Mouse (Mus musculus) MEL (cell line): ENCODE measurements around the gene Sbk3. TPM values are rescaled to one million over a fixed set of nuclear protein-coding genes. Genes with fewer than 3 reads are reported as not detected.

Experiments used
- DNase-seq: peaks from one replicate; pipeline ENCODE4 v3.0.0; 2011; ENCODE audit warnings: low read depth, low spot score
- H3K27ac ChIP-seq: 2 replicates; pipeline ENCODE4 v1.5.1; 2012; ENCODE audit warnings: low read depth, mild to moderate bottlenecking, control low read depth, low read length, moderate library complexity; ENCODE audit not compliant: control insufficient read depth
- H3K27me3 ChIP-seq, 2 experiments: fragments of 150-350 bp in 1 of 2; sonication (generic) in 1 of 2; 2 replicates each; pipeline ENCODE4 v1.6.1; 2012; ENCODE audit warnings: low read length in 2 of 2, mild to moderate bottlenecking in 2 of 2, improper control_type of control experiment in 1 of 2, moderate library complexity in 1 of 2; ENCODE audit not compliant: insufficient read depth in 2 of 2, control insufficient read depth in 1 of 2
- H3K36me3 ChIP-seq, 2 experiments: 2 replicates each; pipeline ENCODE4 v1.6.1; 2012 to 2014; ENCODE audit warnings: low read length in 2 of 2, improper control_type of control experiment in 1 of 2, inconsistent platforms in 1 of 2, mild to moderate bottlenecking in 1 of 2; ENCODE audit not compliant: insufficient read depth in 2 of 2, control insufficient read depth in 1 of 2
- H3K4me1 ChIP-seq, 2 experiments: fragments of 150-350 bp in 1 of 2; sonication (generic) in 1 of 2; 2 replicates each; pipeline ENCODE4 v1.6.1; 2012; ENCODE audit warnings: low read length in 2 of 2, improper control_type of control experiment in 1 of 2, mild to moderate bottlenecking in 1 of 2; ENCODE audit not compliant: insufficient read depth in 2 of 2, control insufficient read depth in 1 of 2
- H3K4me3 ChIP-seq, 2 experiments: fragments of 150-350 bp in 1 of 2; sonication (generic) in 1 of 2; 2 replicates each; pipeline ENCODE4 v1.5.1; 2012; ENCODE audit warnings: low read depth in 2 of 2, low read length in 2 of 2, mild to moderate bottlenecking in 2 of 2, moderate library complexity in 2 of 2, control low read depth in 1 of 2, improper control_type of control experiment in 1 of 2; ENCODE audit not compliant: control insufficient read depth in 1 of 2, insufficient read depth in 1 of 2
- H3K79me2 ChIP-seq: 2 replicates; pipeline ENCODE4 v1.6.1; 2012; ENCODE audit warnings: mild to moderate bottlenecking, low read length, moderate library complexity; ENCODE audit not compliant: control insufficient read depth, poor library complexity, insufficient read depth
- H3K9ac ChIP-seq: 2 replicates; pipeline ENCODE4 v1.6.1; 2012; ENCODE audit warnings: low read depth, mild to moderate bottlenecking, control low read depth, low read length, moderate library complexity; ENCODE audit not compliant: control insufficient read depth, poor library complexity, severe bottlenecking
- H3K9me3 ChIP-seq: fragments of 150-350 bp; sonication (generic); replicated peaks from 2 replicates; pipeline ENCODE4 v1.6.1; 2012; ENCODE audit warnings: mild to moderate bottlenecking, low read length, improper control_type of control experiment, moderate library complexity; ENCODE audit not compliant: insufficient read depth
- BHLHE40 ChIP-seq: IDR thresholded peaks from 2 replicates; pipeline ENCODE4 v1.6.1; 2012; ENCODE audit warnings: low read depth, mild to moderate bottlenecking, inconsistent platforms, low read length, improper control_type of control experiment, borderline replicate concordance
- CHD1 ChIP-seq: IDR thresholded peaks from 2 replicates; pipeline ENCODE4 v1.6.1; 2012; ENCODE audit warnings: low read depth, mild to moderate bottlenecking, inconsistent platforms, low read length, improper control_type of control experiment
- CTCF ChIP-seq, 3 experiments: IDR thresholded peaks in 2 of 3; conservative IDR thresholded peaks in 1 of 3; 2 replicates each; pipeline ENCODE4 v1.5.1; 2011 to 2012; ENCODE audit warnings: low read length in 3 of 3, low read depth in 2 of 3, mild to moderate bottlenecking in 2 of 3, improper control_type of control experiment in 1 of 3, inconsistent platforms in 1 of 3, mixed read lengths in 1 of 3, moderate library complexity in 1 of 3; ENCODE audit not compliant: control insufficient read depth in 1 of 3, insufficient read depth in 1 of 3, poor library complexity in 1 of 3, severe bottlenecking in 1 of 3
- ELF1 ChIP-seq: IDR thresholded peaks from 2 replicates; pipeline ENCODE4 v1.6.1; 2014; ENCODE audit warnings: low read depth, mild to moderate bottlenecking, inconsistent platforms, low read length, improper control_type of control experiment, moderate library complexity
- JUND ChIP-seq: IDR thresholded peaks from 2 replicates; pipeline ENCODE4 v1.6.1; 2011; ENCODE audit warnings: low read depth, mild to moderate bottlenecking, improper control_type of control experiment, low read length
- MAFK ChIP-seq: IDR thresholded peaks from 2 replicates; pipeline ENCODE4 v1.6.1; 2011; ENCODE audit warnings: low read depth, mild to moderate bottlenecking, low read length, improper control_type of control experiment, borderline replicate concordance
- MXI1 ChIP-seq: IDR thresholded peaks from 2 replicates; pipeline ENCODE4 v1.6.1; 2011; ENCODE audit warnings: mild to moderate bottlenecking, low read depth, low read length, improper control_type of control experiment
- POLR2AphosphoS2 ChIP-seq: IDR thresholded peaks from 2 replicates; pipeline ENCODE4 v1.6.1; 2011; ENCODE audit warnings: low read length, improper control_type of control experiment
- POLR2AphosphoS5 ChIP-seq: IDR thresholded peaks from 2 replicates; pipeline ENCODE4 v1.6.1; 2012; ENCODE audit warnings: low read depth, borderline replicate concordance, mild to moderate bottlenecking, inconsistent platforms, low read length, moderate library complexity, mixed read lengths
- RAD21 ChIP-seq: IDR thresholded peaks from 2 replicates; pipeline ENCODE4 v1.6.1; 2011; ENCODE audit warnings: mild to moderate bottlenecking, low read depth, low read length, improper control_type of control experiment
- USF1 ChIP-seq: IDR thresholded peaks from 2 replicates; pipeline ENCODE4 v1.6.1; 2014; ENCODE audit warnings: low read depth, mild to moderate bottlenecking, inconsistent platforms, low read length, improper control_type of control experiment, moderate library complexity
- USF2 ChIP-seq, 2 experiments: IDR thresholded peaks; 2 replicates each; pipeline ENCODE4 v1.6.1; 2011 to 2012; ENCODE audit warnings: improper control_type of control experiment in 2 of 2, low read length in 2 of 2, borderline replicate concordance in 1 of 2, inconsistent platforms in 1 of 2, low read depth in 1 of 2, mild to moderate bottlenecking in 1 of 2; ENCODE audit not compliant: insufficient read depth in 1 of 2
- ZNF384 ChIP-seq: IDR thresholded peaks from 2 replicates; pipeline ENCODE4 v1.6.1; 2012; ENCODE audit warnings: low read depth, mild to moderate bottlenecking, inconsistent platforms, low read length, improper control_type of control experiment
- polyA plus RNA-seq, 2 experiments: library from polyadenylated mRNA; stranded (reverse) in 1 of 2; unstranded in 1 of 2; fragments of >175 nt in 1 of 2; fragments of >200 nt in 1 of 2; gene quantifications; 2 replicates each; pipeline versions ENCODE4 v1.2.1 to v1.2.4; 2012; ENCODE audit warnings: low replicate concordance in 2 of 2, low read depth in 1 of 2; ENCODE audit not compliant: insufficient read length in 2 of 2, insufficient read depth in 1 of 2, missing spikeins in 1 of 2
- total RNA-seq: library from RNA; depleted of rRNA; stranded (reverse); fragments of 300-350 nt; gene quantifications from 2 replicates; pipeline ENCODE4 v1.2.3, GENCODE M21; 2012

The Sbk3 gene
- total and polyA plus RNA-seq, 3 experiments = not detected

DNA sequence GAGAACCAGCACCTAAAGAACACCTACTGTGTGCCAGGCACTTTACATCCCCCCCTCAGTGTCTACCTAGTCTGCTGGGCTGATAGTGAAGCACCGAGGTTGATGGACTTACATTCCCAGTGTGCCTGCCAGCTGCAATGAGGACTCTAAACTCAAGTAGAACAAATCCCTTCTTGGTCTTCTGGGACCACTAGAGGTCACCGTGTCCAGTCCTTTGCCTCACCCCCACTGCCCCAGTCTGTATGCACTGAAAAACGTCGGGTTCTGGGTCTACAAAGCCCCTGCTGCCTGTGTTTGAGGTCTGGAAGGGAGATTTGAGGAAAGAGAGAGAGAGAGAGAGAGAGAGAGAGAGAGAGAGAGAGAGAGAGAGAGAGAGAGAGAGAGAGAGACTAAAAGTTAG is 46.5 kb downstream of the Sbk3 start:
- no peak for DNase-seq
- H3K36me3 ChIP-seq = no peaks in the 10 kb centered on the region
- no peaks in the 10 kb centered on the region for H3K9me3 ChIP-seq
- no peak overlapping the region for H3K9ac ChIP-seq
- no peak overlapping the region for H3K4me3 ChIP-seq
- no peaks in the 10 kb centered on the region for H3K4me1 ChIP-seq
- H3K27ac ChIP-seq = no peak overlapping the region
- H3K27me3 ChIP-seq = no peaks in the 10 kb centered on the region; a peak in 1 of 4 replicates
- TF ChIP-seq JUND (0 out of 2 replicates have a peak, but pooled peaks have one; percentile 45), CHD1 (no peak), ZNF384 (no peak), USF2 (IDR thresholded peaks at IDR 0.05; ENCODE audit: borderline replicate concordance in 1 of 2, insufficient read depth in 1 of 2, low read depth in 1 of 2, low read length in 2 of 2) (no peak)
- no peaks in the 10 kb centered on the region for H3K79me2 ChIP-seq

- DNase-seq = no peak
- no peaks in the 10 kb centered on the region for H3K79me2 ChIP-seq
- no peaks in the 10 kb centered on the region; a peak in 1 of 4 replicates for H3K27me3 ChIP-seq
- H3K27ac ChIP-seq = no peak overlapping the region
- H3K4me3 ChIP-seq = no peak overlapping the region
- H3K9ac ChIP-seq = no peak overlapping the region
- TF ChIP-seq RAD21 (no peak), POLR2AphosphoS5 (no peak)
- H3K4me1 ChIP-seq = no peaks in the 10 kb centered on the region
- no peaks in the 10 kb centered on the region for H3K9me3 ChIP-seq
- H3K36me3 ChIP-seq = no peaks in the 10 kb centered on the region
Measured at GRCm38 (mm10) chr7:4923586-4924364, 47.2 kb downstream of the Sbk3 start.

GRCm38 (mm10) chr7:4922931-4923565 is 47.9 kb downstream of the Sbk3 start:
- DNase-seq = no peak
- Histone ChIP-seq H3K79me2 (no peaks in the 10 kb centered on the region), H3K27ac (no peak overlapping the region), H3K9me3 (no peaks in the 10 kb centered on the region), H3K4me1 (no peaks in the 10 kb centered on the region), H3K27me3 (no peaks in the 10 kb centered on the region), H3K36me3 (no peaks in the 10 kb centered on the region), H3K9ac (no peak overlapping the region), H3K4me3 (no peak overlapping the region)
- TF ChIP-seq CTCF (IDR thresholded peaks at IDR 0.05 in 2 of 3, conservative IDR thresholded peaks at IDR 0.05 in 1 of 3; ENCODE audit: control insufficient read depth in 1 of 3, insufficient read depth in 1 of 3, low read depth in 2 of 3, low read length in 3 of 3, poor library complexity in 1 of 3, severe bottlenecking in 1 of 3) (no peak), RAD21 (no peak), JUND (no peak), ELF1 (no peak), USF1 (no peak), MAFK (no peak), BHLHE40 (no peak), MXI1 (no peak), POLR2AphosphoS2 (no peak), CHD1 (no peak)
